ENCODE assay signal across 9 mouse cellular contexts in genomic region chr4:41129406-41129805, GRCm38 (mm10). TPM values are rescaled to one million over a fixed set of nuclear protein-coding genes. Genes with fewer than 3 reads are reported as not detected.
DNase-seq lines count a peak whose midpoint lies in the region; ATAC-seq and TF ChIP-seq lines count a peak whose summit lies in the region.
"Had no signal": no experiment of that assay in that cellular context is flagged by ENCODE, and none has a peak within 500 bp of the region (broad histone marks: within the 10 kb centered on the region; RNA-seq: fewer than 3 reads in every experiment).

No protein-coding gene starts in this region.

- H3K36me3 ChIP-seq in embryonic facial prominence, embryonic 14.5 days (ENCODE audit: control insufficient read depth, insufficient read depth, low read length) = no peaks in the 10 kb centered on the region
- no peaks in the 10 kb centered on the region for H3K36me3 ChIP-seq in limb, embryonic 13.5 days

- peak; percentile 58; the same call in 1 of the 2 replicates for TF ChIP-seq CTCF in bone marrow macrophage, adult 2 months (IDR thresholded peaks at IDR 0.05; ENCODE audit: low read depth, low read length)

- no peak overlapping the region for H3K4me2 ChIP-seq in embryonic facial prominence, embryonic 14.5 days (ENCODE audit: low read depth, low read length)
- no peak overlapping the region for H3K4me2 ChIP-seq in limb, embryonic 13.5 days (replicated peaks)

- peak; percentile 59 for DNase-seq in urinary bladder, postnatal 25 days (ENCODE audit: low spot score)
- no peak for DNase-seq in urinary bladder, postnatal 4 days (ENCODE audit: low spot score in 2 of 2)
- peak; percentile 68 for DNase-seq in embryonic facial prominence, embryonic 14.5 days (ENCODE audit: low spot score)
- DNase-seq in natural killer cell, adult 2 months (ENCODE audit: low spot score in 2 of 2) = peak; percentile 53 to 72
- DNase-seq in yolk sac, embryonic 10.5 days (ENCODE audit: low spot score) = peak; percentile 58

- WGBS in embryonic facial prominence, embryonic 14.5 days = 5% methylated on average over 2 of the region's 2 CpGs
- WGBS in limb, embryonic 13.5 days = 7% methylated on average over 2 of the region's 2 CpGs

- H3K27me3 ChIP-seq in embryonic facial prominence, embryonic 14.5 days (replicated peaks; ENCODE audit: control insufficient read depth, insufficient read depth, low read length) = no peaks in the 10 kb centered on the region
- H3K27me3 ChIP-seq in limb, embryonic 13.5 days = no peaks in the 10 kb centered on the region

- H3K9ac ChIP-seq in embryonic facial prominence, embryonic 14.5 days (ENCODE audit: low read depth, low read length) = no peak overlapping the region
- no peak overlapping the region for H3K9ac ChIP-seq in limb, embryonic 13.5 days

- no peak for TF ChIP-seq POLR2A in bone marrow macrophage, adult 2 months (IDR thresholded peaks at IDR 0.05; ENCODE audit: borderline replicate concordance, low read depth, low read length)

- no peak overlapping the region for H3K4me3 ChIP-seq in bone marrow macrophage, adult 2 months (ENCODE audit: insufficient read depth, low read length)
- H3K4me3 ChIP-seq in embryonic facial prominence, embryonic 14.5 days (ENCODE audit: low read depth, low read length) = no peak overlapping the region
- no peak overlapping the region for H3K4me3 ChIP-seq in limb, embryonic 13.5 days

- peak; percentile 78 for ATAC-seq in embryonic facial prominence, embryonic 14.5 days (ENCODE audit: low read depth)
- ATAC-seq in hematopoietic stem cell, adult 5-6 weeks (replicated peaks in 1 of 2; ENCODE audit: insufficient read depth in 1 of 2, low FRiP score in 2 of 2, low TSS enrichment in 1 of 2, low read depth in 1 of 2, poor library complexity in 2 of 2, severe bottlenecking in 2 of 2) = peak; percentile 81 to 91
- peak; percentile 61; the same call in 1 of the 2 replicates for ATAC-seq in limb, embryonic 13.5 days (ENCODE audit: low FRiP score, low read depth)

- H3K4me1 ChIP-seq in bone marrow macrophage, adult 2 months (ENCODE audit: control insufficient read depth, insufficient read depth, low read length) = peaks cover 8% of the 10 kb centered on the region
- peaks cover 3% of the 10 kb centered on the region; the same call in 1 of the 2 replicates for H3K4me1 ChIP-seq in embryonic facial prominence, embryonic 14.5 days (ENCODE audit: control insufficient read depth, insufficient read depth, low read length)
- peaks cover 3% of the 10 kb centered on the region for H3K4me1 ChIP-seq in limb, embryonic 13.5 days

- H3K27ac ChIP-seq in bone marrow macrophage, adult 2 months (ENCODE audit: insufficient read depth, low read depth, low read length) = no peak overlapping the region
- no peak overlapping the region for H3K27ac ChIP-seq in embryonic facial prominence, embryonic 14.5 days (replicated peaks; ENCODE audit: low read depth, low read length)
- no peak overlapping the region for H3K27ac ChIP-seq in limb, embryonic 13.5 days

- no peaks in the 10 kb centered on the region for H3K9me3 ChIP-seq in embryonic facial prominence, embryonic 14.5 days (ENCODE audit: control insufficient read depth, low read length)
- no peaks in the 10 kb centered on the region for H3K9me3 ChIP-seq in limb, embryonic 13.5 days

RNA-seq across cellular contexts. Expression of gene Nol6, which starts 5.2 kb away (rescaled TPM):
- polyA plus RNA-seq in bone marrow macrophage, adult 2 months (2012; ENCODE audit: insufficient read depth, insufficient read length, missing spikeins) = 11.8 and 12.6 TPM in 2 replicates
- polyA plus RNA-seq in embryonic facial prominence, embryonic 14.5 days (2014; fragmentation: Nextera tagmentation; extraction: Ambion mirVana) = 24.9 and 29.4 TPM in 2 replicates
- total RNA-seq in hematopoietic stem cell, adult 5-6 weeks (2017) = 19.9 and 25.8 TPM in 2 replicates
- polyA plus RNA-seq in limb, embryonic 13.5 days (2015; fragmentation: Nextera tagmentation; extraction: Ambion mirVana) = 26.0 and 28.9 TPM in 2 replicates

RNA-seq across cellular contexts. Expression of gene Ube2r2, which starts 6.1 kb away (rescaled TPM):
- 129 and 135 TPM in 2 replicates for polyA plus RNA-seq in bone marrow macrophage, adult 2 months (2012; ENCODE audit: insufficient read depth, insufficient read length, missing spikeins)
- 83.7 and 90.7 TPM in 2 replicates for polyA plus RNA-seq in embryonic facial prominence, embryonic 14.5 days (2014; fragmentation: Nextera tagmentation; extraction: Ambion mirVana)
- total RNA-seq in hematopoietic stem cell, adult 5-6 weeks (2017) = 37.9 and 52.8 TPM in 2 replicates
- 94.5 and 98.1 TPM in 2 replicates for polyA plus RNA-seq in limb, embryonic 13.5 days (2015; fragmentation: Nextera tagmentation; extraction: Ambion mirVana)

RNA-seq across cellular contexts. Expression of gene Aqp3, which starts 31.4 kb away (rescaled TPM):
- polyA plus RNA-seq in bone marrow macrophage, adult 2 months (2012; ENCODE audit: insufficient read depth, insufficient read length, missing spikeins) = not detected in 2 replicates
- 18.4 and 20.4 TPM in 2 replicates for polyA plus RNA-seq in embryonic facial prominence, embryonic 14.5 days (2014; fragmentation: Nextera tagmentation; extraction: Ambion mirVana)
- not detected in 2 replicates for total RNA-seq in hematopoietic stem cell, adult 5-6 weeks (2017)
- polyA plus RNA-seq in limb, embryonic 13.5 days (2015; fragmentation: Nextera tagmentation; extraction: Ambion mirVana) = 6.7 and 7.7 TPM in 2 replicates
- total RNA-seq: layer of hippocampus, postnatal 25 days had no signal

Comparison
In these comparisons a context has a peak if more than half of its experiments do, and no peak if none do; other contexts are left out.
1. DNase-seq: peak in urinary bladder, postnatal 25 days (single experiment), embryonic facial prominence, embryonic 14.5 days (single experiment), natural killer cell, adult 2 months (2 of 2) and yolk sac, embryonic 10.5 days (single experiment); none in urinary bladder, postnatal 4 days (0 of 2).
2. Peak in every context shown above with its lines, with median percentiles within 50 percentile points of each other: ATAC-seq.